Mouse (Mus musculus) midbrain, embryonic 11.5 days (tissue): ENCODE data around the gene Hyal2. TPM values are rescaled to one million over a fixed set of nuclear protein-coding genes. Genes with fewer than 3 reads are reported as not detected.

ENCODE experiments used
- ATAC-seq: fragments of 200-750 bp; cut with Nextera tagmentation; 2 replicates; pipeline ENCODE4 v1.8.0; 2017; ENCODE audit warnings: moderate TSS enrichment, moderate library complexity; ENCODE audit not compliant: low FRiP score
- DNase-seq: peaks from one replicate; pipeline ENCODE4 v3.0.0; 2015; ENCODE audit warnings: low spot score; ENCODE audit errors: missing footprints
- H3K27ac ChIP-seq: fragments of 300-500 bp; sonication (generic); 2 replicates; pipeline ENCODE4 v1.5.1; 2014; ENCODE audit warnings: low read depth, low read length
- H3K27me3 ChIP-seq: fragments of 300-500 bp; sonication (generic); 2 replicates; pipeline ENCODE4 v1.6.1; 2014; ENCODE audit warnings: mild to moderate bottlenecking, low read length, moderate library complexity, mixed read lengths; ENCODE audit not compliant: control insufficient read depth, insufficient read depth
- H3K36me3 ChIP-seq: fragments of 300-500 bp; sonication (generic); 2 replicates; pipeline ENCODE4 v1.6.1; 2014; ENCODE audit warnings: mild to moderate bottlenecking, low read length, moderate library complexity, mixed read lengths; ENCODE audit not compliant: control insufficient read depth, insufficient read depth
- H3K4me1 ChIP-seq: fragments of 300-500 bp; sonication (generic); 2 replicates; pipeline ENCODE4 v1.6.1; 2014; ENCODE audit warnings: low read length; ENCODE audit not compliant: control insufficient read depth, insufficient read depth
- H3K4me2 ChIP-seq: fragments of 300-500 bp; sonication (generic); 2 replicates; pipeline ENCODE4 v1.6.1; 2014; ENCODE audit warnings: mild to moderate bottlenecking, moderate library complexity
- H3K4me3 ChIP-seq: fragments of 300-500 bp; sonication (generic); 2 replicates; pipeline ENCODE4 v1.5.1; 2014; ENCODE audit warnings: low read depth, low read length
- H3K9ac ChIP-seq: fragments of 300-500 bp; sonication (generic); 2 replicates; pipeline ENCODE4 v1.6.1; 2014; ENCODE audit warnings: low read length
- H3K9me3 ChIP-seq: fragments of 300-500 bp; sonication (generic); 2 replicates; pipeline ENCODE4 v1.6.1; 2016; ENCODE audit warnings: low read length; ENCODE audit not compliant: control insufficient read depth
- WGBS: fragments of 180-500 bp; shearing (Covaris S2); extraction: QIAGEN DNeasy Blood & Tissue Kit; methylation state at CpG from one replicate; pipeline ENCODE4 v1.1.7; 2014; 5-methylcytosine and 5-hydroxymethylcytosine counted together
- polyA plus RNA-seq: library from polyadenylated mRNA; unstranded; fragments of >200 nt; fragmentation: Nextera tagmentation; extraction: Ambion mirVana; gene quantifications from 2 replicates; pipeline ENCODE4 v1.2.1, GENCODE M21; 2014

Gene Hyal2
- polyA plus RNA-seq, 1 experiment from 2014 or later: 132 TPM

- Histone ChIP-seq H3K4me3 (no peak overlapping the region), H3K9ac (peak overlapping the region; percentile 31; the same call in 1 of the 2 replicates), H3K4me1 (peaks cover 47% of the 10 kb centered on the region), H3K27me3 (no peaks in the 10 kb centered on the region), H3K4me2 (no peak overlapping the region), H3K27ac (no peak overlapping the region), H3K9me3 (no peaks in the 10 kb centered on the region), H3K36me3 (peaks cover 4% of the 10 kb centered on the region; the same call in 1 of the 2 replicates)
- 72% methylated on average over 4 of the region's 4 CpGs for WGBS
- DNase-seq (no peak), ATAC-seq (no peak)
These were observed 41.7 kb downstream of the Hyal2 start for GRCm38 (mm10) chr9:107609433-107609830.

- peak overlapping the region; percentile 86 for H3K27ac ChIP-seq
- H3K4me1 ChIP-seq: peaks cover 47% of the 10 kb centered on the region
- peak overlapping the region; percentile 43 for H3K4me2 ChIP-seq
- no peaks in the 10 kb centered on the region for H3K27me3 ChIP-seq
- H3K36me3 ChIP-seq: peaks cover 25% of the 10 kb centered on the region
- no peak overlapping the region for H3K4me3 ChIP-seq
- peak overlapping the region; percentile 72 for H3K9ac ChIP-seq
- 75% methylated on average over 6 of the region's 6 CpGs for WGBS
- H3K9me3 ChIP-seq: no peaks in the 10 kb centered on the region
- no peak for ATAC-seq
- no peak for DNase-seq
These were observed 43.9 kb downstream of the Hyal2 start for GRCm38 (mm10) chr9:107611456-107612190.

GRCm38 (mm10) chr9:107612191-107612944 lies 44.6 kb downstream of the Hyal2 start:
- peaks cover 41% of the 10 kb centered on the region for H3K4me1 ChIP-seq
- 4% methylated on average over 42 of the region's 48 CpGs for WGBS

GRCm38 (mm10) chr9:107612945-107613569 lies 45.3 kb downstream of the Hyal2 start:
- Histone ChIP-seq H3K4me2 (peak overlapping the region; percentile 16; the same call in 1 of the 2 replicates), H3K36me3 (peaks cover 34% of the 10 kb centered on the region), H3K9ac (peak overlapping the region; percentile 22), H3K4me1 (peaks cover 41% of the 10 kb centered on the region), H3K27me3 (no peaks in the 10 kb centered on the region), H3K9me3 (no peaks in the 10 kb centered on the region), H3K4me3 (no peak overlapping the region), H3K27ac (peak overlapping the region; percentile 77)
- DNase-seq: no peak
- WGBS: 12% methylated on average over 12 of the region's 12 CpGs
- ATAC-seq: peak; percentile 15

More at GRCm38 (mm10) chr9:107612191-107612944, 44.6 kb downstream of the Hyal2 start:
- H3K9me3 ChIP-seq: no peaks in the 10 kb centered on the region
- H3K27ac ChIP-seq: peak overlapping the region; percentile 86
- H3K27me3 ChIP-seq: no peaks in the 10 kb centered on the region
- DNase-seq: peak; percentile 100
- peak; percentile 95 for ATAC-seq
- H3K4me3 ChIP-seq: peak overlapping the region; percentile 25
- H3K4me2 ChIP-seq: peak overlapping the region; percentile 43
- peaks cover 30% of the 10 kb centered on the region for H3K36me3 ChIP-seq
- H3K9ac ChIP-seq: peak overlapping the region; percentile 72

GRCm38 (mm10) chr9:107615035-107615434 lies 47.3 kb downstream of the Hyal2 start:
- H3K4me3 ChIP-seq: no peak overlapping the region
- peak overlapping the region; percentile 64 for H3K27ac ChIP-seq
- no peak for DNase-seq
- H3K36me3 ChIP-seq: peaks cover 54% of the 10 kb centered on the region
- H3K27me3 ChIP-seq: no peaks in the 10 kb centered on the region
- no peak overlapping the region; the same call in 1 of the 2 replicates for H3K9ac ChIP-seq
- no peaks in the 10 kb centered on the region for H3K9me3 ChIP-seq
- H3K4me1 ChIP-seq: peaks cover 29% of the 10 kb centered on the region
- no peak for ATAC-seq
- WGBS: 70% methylated on average over 4 of the region's 4 CpGs
- no peak overlapping the region for H3K4me2 ChIP-seq

- Histone ChIP-seq H3K4me3 (no peak overlapping the region), H3K36me3 (peaks cover 58% of the 10 kb centered on the region), H3K27me3 (no peaks in the 10 kb centered on the region), H3K27ac (no peak overlapping the region), H3K9ac (no peak overlapping the region), H3K4me2 (no peak overlapping the region), H3K9me3 (no peaks in the 10 kb centered on the region), H3K4me1 (peaks cover 16% of the 10 kb centered on the region)
- no peak for DNase-seq
- ATAC-seq: no peak
- 85% methylated on average over 2 of the region's 2 CpGs for WGBS
These were observed 49.7 kb downstream of the Hyal2 start for GRCm38 (mm10) chr9:107617461-107617860.

GRCm38 (mm10) chr9:107618098-107618497 lies 50.4 kb downstream of the Hyal2 start:
- H3K9me3 ChIP-seq: no peaks in the 10 kb centered on the region
- DNase-seq: no peak
- H3K4me3 ChIP-seq: no peak overlapping the region
- no peak overlapping the region for H3K27ac ChIP-seq
- no peak for ATAC-seq
- peaks cover 14% of the 10 kb centered on the region for H3K4me1 ChIP-seq
- H3K27me3 ChIP-seq: no peaks in the 10 kb centered on the region
- H3K9ac ChIP-seq: no peak overlapping the region
- H3K36me3 ChIP-seq: peaks cover 58% of the 10 kb centered on the region
- WGBS: 94% methylated on average over 6 of the region's 6 CpGs
- H3K4me2 ChIP-seq: no peak overlapping the region

- ATAC-seq (no peak), DNase-seq (no peak)
- Histone ChIP-seq H3K9me3 (no peaks in the 10 kb centered on the region), H3K36me3 (peaks cover 58% of the 10 kb centered on the region), H3K27me3 (no peaks in the 10 kb centered on the region), H3K4me2 (no peak overlapping the region), H3K4me1 (peaks cover 13% of the 10 kb centered on the region), H3K9ac (no peak overlapping the region), H3K27ac (no peak overlapping the region), H3K4me3 (no peak overlapping the region)
- WGBS: 86% methylated on average over 13 of the region's 13 CpGs
These were observed 51.2 kb downstream of the Hyal2 start for GRCm38 (mm10) chr9:107618778-107619545.
